Mouse (Mus musculus): ENCODE measurements around the gene Armc3. TPM values are rescaled to one million over a fixed set of nuclear protein-coding genes. Genes with fewer than 3 reads are reported as not detected.
"Not testable (repeated sequence)": the region's sequence is repeated elsewhere in the genome, so short reads cannot be mapped to it uniquely, and the experiment has no call there.

The Armc3 gene
- polyA plus RNA-seq, 1 experiment from 2014 or later: 0.14 TPM

DNA sequence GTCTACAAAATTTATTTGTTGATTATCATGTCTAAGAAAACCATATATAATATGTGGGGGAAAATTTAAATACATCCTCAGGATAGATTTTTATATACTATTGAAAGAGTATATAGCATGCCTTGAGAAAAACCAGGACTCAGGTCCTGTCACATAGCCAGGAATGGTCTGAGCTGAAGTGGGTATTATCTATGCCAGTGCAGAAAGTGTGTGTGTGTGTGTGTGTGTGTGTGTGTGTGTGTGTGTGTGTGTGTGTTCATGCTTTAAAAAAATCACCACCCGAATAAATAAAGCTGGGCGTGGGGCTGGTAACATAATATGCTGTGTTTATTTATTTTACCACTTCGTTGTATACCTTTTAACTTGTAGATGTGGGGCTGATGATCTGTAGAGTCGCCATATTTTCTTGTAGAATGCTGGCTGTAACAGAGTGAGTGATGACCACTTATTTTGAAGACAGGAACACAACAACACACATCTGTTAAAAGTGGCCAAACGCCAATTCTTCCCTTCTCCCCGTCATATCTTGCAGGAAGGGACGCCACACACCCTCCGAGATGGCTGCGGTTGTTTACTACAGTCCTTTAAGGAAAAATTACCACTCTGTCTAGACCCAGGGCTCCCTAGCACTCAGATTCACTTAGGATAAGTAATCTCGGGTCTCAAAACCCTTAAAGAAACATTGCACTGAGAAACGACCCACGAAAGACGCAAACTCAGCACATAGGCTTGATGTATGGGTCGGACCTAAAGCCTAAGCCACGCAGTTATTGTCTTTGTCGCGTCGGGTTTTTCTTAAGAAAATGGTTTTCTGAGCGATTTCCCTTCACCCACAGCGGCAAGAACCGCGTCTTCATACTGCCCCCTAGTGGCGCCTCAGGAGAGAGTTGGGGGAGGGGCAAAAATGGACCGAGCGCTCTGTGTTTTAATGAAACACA lies 76.8 kb downstream of the Armc3 start:
- H3K4me1 ChIP-seq: 0 out of 2 replicates have a peak, but pooled peaks cover 2% of the 10 kb centered on the region
- 3% methylated on average over 25 of the region's 25 CpGs for WGBS
- peaks cover 5% of the 10 kb centered on the region; the same call in 1 of the 2 replicates for H3K27me3 ChIP-seq
- ATAC-seq (replicated peaks; ENCODE audit: low FRiP score): peak; percentile 87
- H3K27ac ChIP-seq: peak overlapping the region; percentile 88
- peak overlapping the region; percentile 53 for H3K4me3 ChIP-seq (replicated peaks)
- peak overlapping the region; percentile 77 for H3K4me2 ChIP-seq
- H3K9ac ChIP-seq: peak overlapping the region; percentile 55
- no peaks in the 10 kb centered on the region for H3K9me3 ChIP-seq (replicated peaks)
- H3K36me3 ChIP-seq: no peaks in the 10 kb centered on the region

DNA sequence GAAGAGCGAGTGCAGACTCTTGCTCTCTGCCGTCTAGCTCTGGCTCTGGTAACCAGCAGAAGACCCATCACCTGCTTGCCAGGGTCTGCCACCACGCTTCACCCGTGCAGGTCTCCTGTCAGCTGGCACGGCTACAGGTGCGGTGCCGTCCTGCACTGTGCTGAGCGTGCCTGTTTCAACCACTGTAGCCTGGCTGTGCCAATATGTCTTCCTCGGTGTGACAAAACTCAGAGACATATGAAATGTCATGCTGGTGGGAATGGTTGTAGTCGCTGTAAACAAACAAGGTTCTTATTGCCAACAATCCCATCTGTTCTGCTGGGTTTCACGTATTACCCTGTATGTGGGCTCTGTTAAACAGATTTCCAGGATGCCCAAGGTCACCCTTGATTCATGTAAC lies 81.2 kb downstream of the Armc3 start:
- no peak overlapping the region for H3K27ac ChIP-seq
- H3K4me2 ChIP-seq: no peak overlapping the region
- ATAC-seq (replicated peaks; ENCODE audit: low FRiP score): no peak
- H3K27me3 ChIP-seq: peaks cover 5% of the 10 kb centered on the region; the same call in 1 of the 2 replicates
- 0 out of 2 replicates have a peak, but pooled peaks cover 2% of the 10 kb centered on the region for H3K4me1 ChIP-seq
- 84% methylated on average over 11 of the region's 11 CpGs for WGBS
- no peak overlapping the region for H3K9ac ChIP-seq
- H3K4me3 ChIP-seq (replicated peaks): no peak overlapping the region
- H3K36me3 ChIP-seq: no peaks in the 10 kb centered on the region
- H3K9me3 ChIP-seq (replicated peaks): no peaks in the 10 kb centered on the region

DNA sequence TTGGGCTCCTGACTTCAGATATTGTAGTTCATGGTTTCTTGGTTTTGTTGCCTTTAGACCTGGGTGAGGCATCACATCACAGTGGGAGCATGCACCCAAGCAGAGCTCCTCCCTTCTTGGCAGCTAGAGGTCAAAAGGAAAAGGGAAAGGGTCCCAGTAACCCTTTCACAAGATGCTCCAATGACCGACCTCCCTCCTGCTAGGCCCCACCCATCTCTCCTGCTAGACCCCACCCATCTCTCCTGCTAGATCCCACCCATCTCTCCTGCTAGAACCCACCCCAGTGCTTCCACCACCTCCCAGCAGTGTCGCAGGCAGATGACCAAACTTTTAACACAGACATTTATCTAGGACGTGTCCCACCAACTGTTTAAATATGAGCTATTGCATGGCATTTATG lies 93.3 kb downstream of the Armc3 start:
- Histone ChIP-seq H3K27me3 (no peaks in the 10 kb centered on the region), H3K4me3 (replicated peaks) (no peak overlapping the region), H3K4me2 (no peak overlapping the region), H3K9ac (no peak overlapping the region), H3K36me3 (no peaks in the 10 kb centered on the region), H3K9me3 (replicated peaks) (no peaks in the 10 kb centered on the region), H3K4me1 (no peaks in the 10 kb centered on the region), H3K27ac (no peak overlapping the region)
- 39% methylated on average over 3 of the region's 3 CpGs for WGBS
- ATAC-seq (replicated peaks; ENCODE audit: low FRiP score): no peak

DNA sequence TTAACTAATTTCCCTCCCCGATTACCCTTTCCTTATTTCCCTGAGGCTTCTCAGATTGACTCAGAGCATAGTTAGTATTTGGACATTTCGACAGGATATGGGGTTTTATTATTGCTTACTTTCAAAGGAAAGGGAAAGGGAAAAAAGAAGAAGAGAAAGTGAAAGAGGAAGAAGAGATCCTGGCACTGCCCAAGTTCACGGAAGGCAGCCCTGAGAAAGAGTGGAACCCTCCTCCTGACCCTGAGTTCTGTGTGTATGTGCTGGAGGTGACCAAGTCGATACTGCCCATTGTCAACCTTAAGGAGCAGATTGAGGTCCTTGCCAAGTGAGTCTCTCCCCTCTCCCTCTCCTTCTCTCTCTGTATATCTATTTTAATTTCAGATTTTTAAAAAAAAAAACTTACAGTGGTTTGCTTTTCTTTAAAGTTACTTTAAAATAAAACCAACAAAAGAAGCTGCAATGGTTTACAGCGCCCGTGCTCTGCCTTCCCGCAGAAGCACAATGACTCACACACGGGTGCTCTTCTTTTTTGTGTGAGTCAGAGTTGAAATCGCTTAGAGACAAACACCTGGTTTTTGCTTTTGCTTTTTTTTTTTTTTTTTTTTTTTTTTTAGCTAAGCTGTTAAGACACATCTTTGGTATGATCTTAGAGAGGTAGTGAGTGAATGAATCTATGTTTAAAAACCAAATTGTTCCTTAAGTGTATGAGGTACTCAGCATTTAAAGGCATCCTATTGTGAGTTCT lies 101.4 kb downstream of the Armc3 start:
- Histone ChIP-seq H3K27ac (no peak overlapping the region), H3K4me3 (replicated peaks) (no peak overlapping the region), H3K36me3 (no peaks in the 10 kb centered on the region), H3K9ac (no peak overlapping the region), H3K9me3 (replicated peaks) (no peaks in the 10 kb centered on the region), H3K4me1 (0 out of 2 replicates have a peak, but pooled peaks cover 2% of the 10 kb centered on the region), H3K27me3 (no peaks in the 10 kb centered on the region), H3K4me2 (no peak overlapping the region)
- 80% methylated on average over 9 of the region's 9 CpGs for WGBS
- no peak for ATAC-seq (replicated peaks; ENCODE audit: low FRiP score)

DNA sequence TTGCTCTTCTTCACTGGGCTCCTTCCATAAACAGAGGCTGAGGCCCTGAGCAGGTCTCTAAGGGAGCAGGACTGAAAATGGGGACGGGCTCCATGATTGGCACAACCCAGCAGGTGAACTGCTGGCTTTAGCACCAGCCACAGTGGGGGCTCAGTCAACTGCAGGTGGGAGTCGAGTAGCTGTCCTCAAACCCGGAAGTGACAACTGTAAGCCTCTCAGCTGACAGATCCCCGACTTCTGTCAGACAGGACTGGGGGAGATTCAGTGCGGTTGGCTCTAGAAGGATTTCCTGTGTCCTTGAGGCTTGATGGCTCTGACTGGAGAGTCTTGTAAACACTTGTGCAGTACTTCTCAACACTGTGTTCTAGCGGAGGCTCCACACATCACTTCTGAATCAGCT lies 102.1 kb downstream of the Armc3 start:
- Histone ChIP-seq H3K36me3 (no peaks in the 10 kb centered on the region), H3K4me2 (no peak overlapping the region), H3K27me3 (no peaks in the 10 kb centered on the region), H3K4me3 (replicated peaks) (no peak overlapping the region), H3K27ac (no peak overlapping the region), H3K9ac (no peak overlapping the region), H3K9me3 (replicated peaks) (no peaks in the 10 kb centered on the region), H3K4me1 (0 out of 2 replicates have a peak, but pooled peaks cover 2% of the 10 kb centered on the region)
- 25% methylated on average over 6 of the region's 6 CpGs for WGBS
- ATAC-seq (replicated peaks; ENCODE audit: low FRiP score): no peak

DNA sequence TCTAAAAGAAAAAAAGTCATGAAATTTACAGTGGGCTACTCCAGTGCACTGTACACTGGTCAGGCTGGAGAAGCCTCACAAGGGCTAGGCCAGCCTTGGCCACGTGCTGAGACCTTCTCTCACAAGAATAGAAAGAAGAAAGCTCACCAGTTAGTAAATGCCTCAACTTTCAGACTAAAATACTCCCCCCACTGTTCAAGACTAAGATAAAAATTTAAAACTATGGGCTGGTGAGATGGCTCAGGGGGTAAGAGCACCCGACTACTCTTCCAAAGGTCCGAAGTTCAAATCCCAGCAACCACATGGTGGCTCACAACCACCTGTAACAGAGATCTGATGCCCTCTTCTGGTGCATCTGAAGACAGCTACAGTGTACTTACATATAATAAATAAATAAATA lies 104.0 kb downstream of the Armc3 start:
- not testable (repeated sequence) for H3K27me3 ChIP-seq; H3K9ac ChIP-seq; H3K4me2 ChIP-seq; ATAC-seq (replicated peaks; ENCODE audit: low FRiP score); H3K36me3 ChIP-seq; H3K4me3 ChIP-seq (replicated peaks); H3K9me3 ChIP-seq (replicated peaks); H3K27ac ChIP-seq; H3K4me1 ChIP-seq
- 89% methylated on average over 3 of the region's 3 CpGs for WGBS

DNA sequence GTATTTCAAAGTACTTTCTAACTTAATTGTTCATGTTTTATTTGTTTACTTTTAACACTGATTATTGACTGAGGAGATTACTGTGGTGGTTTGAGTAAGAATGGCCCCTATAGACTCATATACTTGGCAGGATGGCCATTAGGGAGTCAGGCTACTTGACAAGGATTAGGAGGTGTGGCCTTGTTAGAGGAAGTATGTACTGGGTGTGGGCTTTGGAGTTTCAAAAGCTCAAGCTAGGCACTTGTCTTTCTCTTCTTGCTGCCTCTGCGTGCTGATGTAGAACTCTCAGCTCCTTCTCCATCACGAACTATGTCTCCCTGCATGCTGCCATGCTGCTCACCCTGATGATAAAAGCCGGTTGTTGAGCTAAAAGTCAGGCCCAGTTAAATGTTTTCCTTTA lies 111.4 kb downstream of the Armc3 start:
- Histone ChIP-seq H3K9ac (no peak overlapping the region), H3K36me3 (no peaks in the 10 kb centered on the region), H3K4me1 (no peaks in the 10 kb centered on the region), H3K4me2 (no peak overlapping the region), H3K9me3 (replicated peaks) (peaks cover 7% of the 10 kb centered on the region), H3K27ac (no peak overlapping the region), H3K4me3 (replicated peaks) (no peak overlapping the region), H3K27me3 (no peaks in the 10 kb centered on the region)
- 80% methylated on average over 3 of the region's 3 CpGs for WGBS
- ATAC-seq (replicated peaks; ENCODE audit: low FRiP score): no peak

DNA sequence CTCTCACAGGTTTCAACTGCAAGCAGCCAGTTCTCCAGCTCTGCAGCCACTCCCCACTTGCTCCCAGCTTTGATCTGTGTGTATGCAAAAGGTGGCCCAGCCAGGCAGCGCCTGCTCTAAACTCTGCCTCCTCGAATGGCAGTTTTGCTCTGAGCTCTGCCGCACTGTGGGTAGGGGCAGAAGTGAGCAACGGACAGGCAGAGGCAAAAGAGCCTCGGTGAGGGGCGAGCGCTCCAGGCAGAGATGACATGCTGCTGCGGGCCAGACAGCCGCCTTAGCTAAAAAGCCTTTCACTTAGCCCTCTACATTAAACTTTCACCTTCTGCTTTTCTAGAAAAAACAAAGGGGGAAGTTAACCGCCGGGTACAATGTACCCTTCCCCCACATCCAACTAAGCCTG lies 117.0 kb downstream of the Armc3 start:
- 44% methylated on average over 11 of the region's 11 CpGs for WGBS

DNA sequence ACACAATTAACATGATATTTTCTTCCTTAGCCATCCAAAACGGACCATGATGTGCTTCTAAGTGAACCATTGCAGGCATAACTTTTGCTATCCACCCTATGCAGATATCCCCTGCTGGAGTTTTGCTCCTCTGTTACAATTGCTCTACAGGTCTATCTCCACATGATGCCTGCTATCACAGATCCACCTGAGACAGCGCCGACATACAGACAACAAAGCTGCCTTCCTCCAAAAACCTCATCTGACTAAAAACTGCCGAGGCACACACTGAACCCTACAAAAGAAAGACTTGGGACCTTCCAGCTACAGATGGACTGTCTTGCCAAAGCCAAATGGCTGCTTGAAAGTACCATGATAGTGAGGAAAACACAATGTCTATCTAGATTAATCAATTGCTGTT lies 117.6 kb downstream of the Armc3 start:
- Histone ChIP-seq H3K27ac (no peak overlapping the region), H3K27me3 (no peaks in the 10 kb centered on the region), H3K4me2 (no peak overlapping the region), H3K9me3 (replicated peaks) (peaks cover 13% of the 10 kb centered on the region), H3K4me3 (replicated peaks) (no peak overlapping the region), H3K4me1 (no peaks in the 10 kb centered on the region), H3K36me3 (no peaks in the 10 kb centered on the region), H3K9ac (no peak overlapping the region)
- no peak for ATAC-seq (replicated peaks; ENCODE audit: low FRiP score)
- WGBS: 84% methylated on average over 4 of the region's 4 CpGs

More for the DNA sequence above, 117.0 kb downstream of the Armc3 start:
- no peaks in the 10 kb centered on the region for H3K27me3 ChIP-seq
- H3K9me3 ChIP-seq (replicated peaks): peaks cover 13% of the 10 kb centered on the region
- H3K4me1 ChIP-seq: no peaks in the 10 kb centered on the region
- H3K4me2 ChIP-seq: no peak overlapping the region
- no peak overlapping the region for H3K9ac ChIP-seq
- no peaks in the 10 kb centered on the region for H3K36me3 ChIP-seq
- ATAC-seq (replicated peaks; ENCODE audit: low FRiP score): no peak
- H3K4me3 ChIP-seq (replicated peaks): no peak overlapping the region
- no peak overlapping the region for H3K27ac ChIP-seq

DNA sequence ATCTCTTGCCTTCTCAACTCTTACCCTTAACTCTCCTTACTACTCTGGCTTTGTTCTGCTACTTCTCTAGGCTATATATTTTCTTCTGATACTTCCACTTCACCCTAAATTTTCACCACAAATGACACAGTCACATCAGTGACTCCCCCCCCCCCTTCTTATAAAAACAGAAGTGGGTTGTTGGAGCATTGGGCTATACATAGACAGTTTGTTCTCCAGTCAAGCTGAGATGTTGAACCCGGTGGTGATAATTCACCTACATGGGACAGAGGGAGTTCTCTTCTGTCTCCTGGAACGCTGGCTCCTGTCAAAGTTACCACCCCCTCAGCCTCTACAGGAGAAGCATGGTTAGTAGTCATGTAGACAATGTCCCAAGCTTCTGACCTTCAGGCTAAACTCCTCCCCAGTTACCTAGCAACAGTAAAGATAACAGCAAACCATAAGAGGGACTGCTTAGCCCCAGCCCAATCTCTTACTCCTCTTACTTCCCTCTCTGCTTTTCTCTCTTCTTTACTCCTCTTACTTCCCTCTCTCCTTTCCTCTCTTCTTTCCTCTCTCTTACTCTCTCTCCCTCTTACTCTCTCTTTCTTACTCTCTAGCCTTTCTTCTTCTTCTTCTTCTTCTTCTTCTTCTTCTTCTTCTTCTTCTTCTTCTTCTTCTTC lies 118.2 kb downstream of the Armc3 start:
- not testable (repeated sequence) for ATAC-seq (replicated peaks; ENCODE audit: low FRiP score); H3K27ac ChIP-seq; H3K4me1 ChIP-seq; H3K27me3 ChIP-seq; H3K36me3 ChIP-seq; H3K4me3 ChIP-seq (replicated peaks); H3K9ac ChIP-seq; H3K4me2 ChIP-seq
- H3K9me3 ChIP-seq (replicated peaks): peaks cover 13% of the 10 kb centered on the region
- WGBS: 56% methylated on average over 2 of the region's 2 CpGs

DNA sequence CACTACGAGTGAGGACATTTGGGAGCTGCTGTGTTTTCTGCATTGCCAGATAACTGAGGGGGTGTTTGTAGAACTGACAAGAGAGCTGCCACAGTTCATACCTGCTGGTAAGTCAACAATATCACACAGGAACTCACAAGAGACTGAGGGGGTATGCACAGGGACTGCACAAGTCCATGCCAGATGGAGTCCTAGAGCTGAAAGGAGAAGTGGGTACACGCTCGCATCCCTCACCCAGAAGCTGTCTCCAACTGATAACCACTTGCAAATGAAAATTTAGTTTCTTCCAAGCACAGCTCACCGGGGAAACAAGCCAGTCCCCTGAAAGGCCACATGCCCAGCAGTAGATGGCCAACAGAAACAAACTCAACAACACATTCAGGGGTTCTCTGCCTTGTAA lies 119.4 kb downstream of the Armc3 start:
- 88% methylated on average over 4 of the region's 4 CpGs for WGBS

DNA sequence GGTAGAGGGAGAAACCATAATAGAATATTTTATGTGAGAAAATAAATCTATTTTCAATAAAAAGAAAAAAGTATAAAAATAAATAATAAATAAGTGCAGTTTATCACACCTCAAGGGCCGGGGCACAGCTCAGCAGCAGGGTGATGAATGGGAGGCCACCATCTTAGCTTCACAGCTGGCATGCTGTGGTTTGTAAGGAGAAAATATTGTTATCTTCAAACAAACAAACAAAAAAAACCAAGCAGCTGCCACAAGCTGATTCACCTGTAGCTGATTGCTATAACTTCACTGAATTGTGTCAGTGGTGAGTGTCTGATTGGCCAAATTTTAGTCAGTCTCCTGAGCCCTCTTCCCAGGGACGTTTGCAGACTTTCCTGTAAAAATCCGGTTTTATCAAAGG lies 120.2 kb downstream of the Armc3 start:
- Histone ChIP-seq H3K4me3 (replicated peaks) (no peak overlapping the region), H3K27ac (no peak overlapping the region), H3K36me3 (no peaks in the 10 kb centered on the region), H3K4me2 (no peak overlapping the region), H3K4me1 (no peaks in the 10 kb centered on the region), H3K27me3 (no peaks in the 10 kb centered on the region), H3K9me3 (replicated peaks) (peaks cover 13% of the 10 kb centered on the region), H3K9ac (no peak overlapping the region)
- no peak for ATAC-seq (replicated peaks; ENCODE audit: low FRiP score)
- 73% methylated on average over 3 of the region's 3 CpGs for WGBS

More for the DNA sequence above, 119.4 kb downstream of the Armc3 start:
- no peak for ATAC-seq (replicated peaks; ENCODE audit: low FRiP score)
- Histone ChIP-seq H3K9ac (no peak overlapping the region), H3K9me3 (replicated peaks) (peaks cover 13% of the 10 kb centered on the region), H3K27me3 (no peaks in the 10 kb centered on the region), H3K4me3 (replicated peaks) (no peak overlapping the region), H3K4me1 (no peaks in the 10 kb centered on the region), H3K36me3 (no peaks in the 10 kb centered on the region), H3K27ac (no peak overlapping the region), H3K4me2 (no peak overlapping the region)

Measured in kidney, embryonic 15.5 days (tissue).